Mouse (Mus musculus) hindbrain, embryonic 16.5 days (tissue): Measurements from ENCODE around the gene Olfr332. TPM values are rescaled to one million over a fixed set of nuclear protein-coding genes. Genes with fewer than 3 reads are reported as not detected.
"Not testable (repeated sequence)": the region's sequence is repeated elsewhere in the genome, so short reads cannot be mapped to it uniquely, and the experiment has no call there.

Experiments used
- ATAC-seq: fragments of 200-750 bp; cut with Nextera tagmentation; 2 replicates; pipeline ENCODE4 v1.8.0; 2017; ENCODE audit warnings: moderate TSS enrichment, moderate library complexity
- H3K27ac ChIP-seq: fragments of 300-500 bp; sonication (generic); 2 replicates; pipeline ENCODE4 v1.5.1; 2014; ENCODE audit warnings: low read depth, mild to moderate bottlenecking, control low read depth, low read length, moderate library complexity
- H3K27me3 ChIP-seq: fragments of 300-500 bp; sonication (generic); replicated peaks from 2 replicates; pipeline ENCODE4 v1.6.1; 2014; ENCODE audit warnings: low read length; ENCODE audit not compliant: control insufficient read depth, insufficient read depth
- H3K36me3 ChIP-seq: fragments of 300-500 bp; sonication (generic); 2 replicates; pipeline ENCODE4 v1.6.1; 2014; ENCODE audit warnings: mild to moderate bottlenecking, low read length, moderate library complexity, mixed read lengths; ENCODE audit not compliant: control insufficient read depth, insufficient read depth
- H3K4me1 ChIP-seq: fragments of 300-500 bp; sonication (generic); 2 replicates; pipeline ENCODE4 v1.6.1; 2014; ENCODE audit warnings: low read depth, low read length; ENCODE audit not compliant: control insufficient read depth, insufficient read depth
- H3K4me2 ChIP-seq: fragments of 300-500 bp; sonication (generic); 2 replicates; pipeline ENCODE4 v1.6.1; 2014; ENCODE audit warnings: mild to moderate bottlenecking, low read length, control low read depth, moderate library complexity
- H3K4me3 ChIP-seq: fragments of 300-500 bp; sonication (generic); 2 replicates; pipeline ENCODE4 v1.5.1; 2014; ENCODE audit warnings: mild to moderate bottlenecking, low read length, control low read depth, moderate library complexity
- H3K9ac ChIP-seq: fragments of 300-500 bp; sonication (generic); 2 replicates; pipeline ENCODE4 v1.6.1; 2014; ENCODE audit warnings: low read depth, mild to moderate bottlenecking, control low read depth, low read length, moderate library complexity
- H3K9me3 ChIP-seq: fragments of 300-500 bp; sonication (generic); 2 replicates; pipeline ENCODE4 v1.6.1; 2014; ENCODE audit warnings: mild to moderate bottlenecking, low read length, moderate library complexity; ENCODE audit not compliant: control insufficient read depth
- WGBS: fragments of 180-500 bp; shearing (Covaris S2); extraction: QIAGEN DNeasy Blood & Tissue Kit; methylation state at CpG from one replicate; pipeline ENCODE4 v1.1.7; 2014; 5-methylcytosine and 5-hydroxymethylcytosine counted together
- polyA plus RNA-seq: library from polyadenylated mRNA; unstranded; fragments of >200 nt; fragmentation: Nextera tagmentation; extraction: Ambion mirVana; gene quantifications from 2 replicates; pipeline ENCODE4 v1.2.1, GENCODE M21; 2015

The Olfr332 gene
- not detected in 2 replicates for polyA plus RNA-seq

DNA sequence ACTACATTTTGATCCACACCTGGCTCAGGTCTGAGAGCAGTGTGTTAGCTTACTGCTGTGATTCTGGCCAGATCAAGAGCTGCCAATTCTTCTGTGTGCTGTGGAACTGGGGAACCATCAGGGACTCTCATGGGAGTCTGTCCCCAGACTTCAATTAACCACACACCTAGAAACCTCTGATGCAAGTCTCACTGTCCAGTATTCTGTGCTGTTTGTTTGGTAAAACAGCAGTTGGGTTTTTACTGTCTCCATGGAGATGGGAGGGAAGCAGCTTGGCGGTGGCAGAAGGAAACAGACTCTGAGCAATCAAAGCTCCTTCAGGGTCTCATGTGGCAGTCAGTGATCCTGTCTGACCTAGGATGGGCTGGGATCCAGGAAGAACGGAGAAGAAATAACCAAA, at the start of gene Olfr332:
Gene Olfr332 (minus strand): TSS at position 101 of the 400 bp plus-strand sequence.
- H3K4me3 ChIP-seq: no peak within 1 kb of the TSS
- no peaks in the 10 kb centered on the region for H3K4me1 ChIP-seq
- 66% methylated on average over 2 of the region's 2 CpGs for WGBS
- H3K9me3 ChIP-seq: no peaks in the 10 kb centered on the region
- no peaks in the 10 kb centered on the region for H3K27me3 ChIP-seq
- H3K9ac ChIP-seq: no peak within 1 kb of the TSS
- no peak within 1 kb of the TSS for H3K27ac ChIP-seq
- no peaks in the 10 kb centered on the region for H3K36me3 ChIP-seq
- no peak within 1 kb of the TSS for H3K4me2 ChIP-seq
- no peak for ATAC-seq

GRCm38 (mm10) chr11:58534736-58535135, 42.4 kb upstream of the Olfr332 start, which contains the start of gene Olfr330:
Gene Olfr330 (minus strand): TSS chr11:58534836.
- not testable (repeated sequence) for H3K9ac ChIP-seq, H3K4me1 ChIP-seq, ATAC-seq, H3K4me3 ChIP-seq, H3K27ac ChIP-seq, H3K4me2 ChIP-seq, H3K36me3 ChIP-seq, H3K9me3 ChIP-seq, H3K27me3 ChIP-seq

DNA sequence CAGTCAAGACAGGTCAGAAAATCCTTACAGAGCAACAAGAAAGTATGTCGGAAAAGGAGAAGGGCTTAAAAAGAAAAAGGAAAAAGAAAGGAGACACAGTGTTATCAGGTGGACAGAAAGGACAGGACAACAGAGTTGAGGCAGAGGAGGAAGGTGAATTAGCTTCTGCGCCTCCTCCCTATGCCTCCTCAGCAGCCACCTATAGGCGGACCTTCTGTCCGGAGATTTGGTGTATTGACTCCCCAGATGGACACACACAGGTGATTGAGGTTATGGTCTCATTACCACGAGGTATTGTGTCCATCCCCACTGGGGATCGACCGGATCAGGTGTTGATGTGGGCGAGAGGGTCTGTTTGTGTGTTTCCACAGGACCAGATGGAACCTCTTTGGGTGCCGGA, 27.4 kb upstream of the Olfr332 start:
- H3K27ac ChIP-seq, H3K36me3 ChIP-seq, H3K27me3 ChIP-seq, H3K4me2 ChIP-seq, H3K4me3 ChIP-seq, H3K4me1 ChIP-seq, ATAC-seq, H3K9me3 ChIP-seq, H3K9ac ChIP-seq: not testable (repeated sequence)
- 93% methylated on average over 6 of the region's 9 CpGs for WGBS

DNA sequence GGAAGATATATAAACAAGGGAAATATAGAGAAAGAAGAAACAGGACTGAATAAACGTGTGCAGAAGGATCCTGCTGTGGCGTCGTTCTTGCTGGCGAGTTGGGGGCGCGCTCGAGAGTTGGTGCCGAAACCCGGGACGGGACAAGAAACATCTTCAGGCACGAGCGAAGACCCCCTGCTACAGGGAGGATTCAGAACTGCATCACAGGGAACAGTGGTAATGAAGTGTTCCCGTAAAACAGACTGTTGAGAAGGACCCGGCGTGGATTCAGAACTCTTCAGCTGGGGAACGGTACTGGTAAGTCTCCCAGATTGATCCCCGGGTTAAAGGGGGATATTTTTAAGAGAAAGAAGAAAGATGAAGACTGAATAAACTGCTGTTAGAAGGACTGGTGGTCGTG, 26.6 kb upstream of the Olfr332 start:
- H3K9ac ChIP-seq, H3K9me3 ChIP-seq, H3K27me3 ChIP-seq, H3K36me3 ChIP-seq, H3K4me2 ChIP-seq, H3K4me1 ChIP-seq, H3K27ac ChIP-seq, H3K4me3 ChIP-seq, ATAC-seq: not testable (repeated sequence)
- WGBS: 91% methylated on average over 16 of the region's 18 CpGs

- not testable (repeated sequence) for H3K4me1 ChIP-seq, H3K4me3 ChIP-seq, H3K4me2 ChIP-seq, H3K27ac ChIP-seq, H3K36me3 ChIP-seq, H3K9me3 ChIP-seq, H3K27me3 ChIP-seq, H3K9ac ChIP-seq, ATAC-seq
- 87% methylated on average over 19 of the region's 19 CpGs for WGBS
These were observed 16.7 kb upstream of the Olfr332 start for GRCm38 (mm10) chr11:58509058-58509457.

GRCm38 (mm10) chr11:58502472-58502871, 10.1 kb upstream of the Olfr332 start, which contains the start of gene Olfr331:
Gene Olfr331 (minus strand): TSS chr11:58502572.
- H3K4me2 ChIP-seq, H3K9ac ChIP-seq, H3K27ac ChIP-seq, H3K9me3 ChIP-seq, ATAC-seq, H3K4me3 ChIP-seq, H3K4me1 ChIP-seq, H3K27me3 ChIP-seq, H3K36me3 ChIP-seq: not testable (repeated sequence)

- Histone ChIP-seq H3K4me1 (no peaks in the 10 kb centered on the region), H3K27me3 (no peaks in the 10 kb centered on the region), H3K36me3 (no peaks in the 10 kb centered on the region), H3K9me3 (no peaks in the 10 kb centered on the region), H3K4me3 (no peak overlapping the region), H3K4me2 (no peak overlapping the region), H3K9ac (no peak overlapping the region), H3K27ac (no peak overlapping the region)
- 51% methylated on average over 3 of the region's 3 CpGs for WGBS
- no peak for ATAC-seq
These were observed 6.9 kb upstream of the Olfr332 start for GRCm38 (mm10) chr11:58499290-58499689.

- Histone ChIP-seq H3K4me3 (no peak overlapping the region), H3K4me2 (no peak overlapping the region), H3K4me1 (no peaks in the 10 kb centered on the region), H3K27me3 (no peaks in the 10 kb centered on the region), H3K27ac (no peak overlapping the region), H3K9me3 (no peaks in the 10 kb centered on the region), H3K36me3 (no peaks in the 10 kb centered on the region), H3K9ac (no peak overlapping the region)
- 83% methylated on average over 9 of the region's 9 CpGs for whole genome bisulfite sequencing
- no peak for ATAC-seq
These were observed 6.4 kb upstream of the Olfr332 start for GRCm38 (mm10) chr11:58498761-58499160.

- Histone ChIP-seq H3K9me3 (no peaks in the 10 kb centered on the region), H3K4me2 (no peak within 1 kb of the TSS), H3K4me1 (no peaks in the 10 kb centered on the region), H3K27ac (no peak within 1 kb of the TSS), H3K4me3 (no peak within 1 kb of the TSS), H3K9ac (no peak within 1 kb of the TSS), H3K27me3 (no peaks in the 10 kb centered on the region), H3K36me3 (no peaks in the 10 kb centered on the region)
- no peak for ATAC-seq
These were observed 30.2 kb downstream of the Olfr332 start, which contains the start of gene Olfr30 for GRCm38 (mm10) chr11:58462170-58462569. Gene Olfr30 (minus strand): TSS chr11:58462270.

GRCm38 (mm10) chr11:58453592-58453991, 38.8 kb downstream of the Olfr332 start:
- H3K27me3 ChIP-seq: no peaks in the 10 kb centered on the region
- no peak overlapping the region for H3K4me3 ChIP-seq
- no peak overlapping the region for H3K4me2 ChIP-seq
- no peaks in the 10 kb centered on the region for H3K36me3 ChIP-seq
- ATAC-seq: no peak
- H3K4me1 ChIP-seq: no peaks in the 10 kb centered on the region
- no peaks in the 10 kb centered on the region for H3K9me3 ChIP-seq
- WGBS: 68% methylated on average over 4 of the region's 4 CpGs
- H3K27ac ChIP-seq: no peak overlapping the region
- no peak overlapping the region for H3K9ac ChIP-seq
